Mouse (Mus musculus): ENCODE measurements around the gene Ccdc160.

DNA sequence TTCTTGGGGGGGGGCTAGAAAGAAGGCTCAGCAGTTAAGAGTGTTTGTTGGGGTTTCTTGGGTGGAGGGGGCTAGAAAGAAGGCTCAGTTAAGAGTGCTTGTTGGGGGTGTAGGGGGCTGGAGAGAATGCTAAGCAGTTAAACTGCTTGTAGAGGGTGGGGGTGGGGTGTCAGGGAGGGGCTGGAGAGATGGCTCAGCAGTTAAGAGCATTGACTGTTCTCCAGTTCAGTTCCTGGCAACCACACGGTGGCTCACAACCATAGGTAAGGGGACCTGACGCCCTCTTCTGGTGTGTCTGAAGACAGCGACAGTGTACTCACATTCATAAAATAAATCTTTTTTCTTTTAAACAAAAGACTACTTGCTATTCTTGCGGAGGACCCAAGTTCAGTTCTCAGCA, 28.8 kb upstream of the Ccdc160 start:
- TF ChIP-seq POLR2A (IDR thresholded peaks at IDR 0.05; ENCODE audit: borderline replicate concordance, extremely low read depth, low read depth, low read length) = no peak
- TF ChIP-seq CTCF (IDR thresholded peaks at IDR 0.05; ENCODE audit: insufficient read depth, low read length) = no peak

Measured in lung, adult 2 months (tissue).